Mouse (Mus musculus): Measurements from ENCODE around the gene Mfap3l. TPM values are rescaled to one million over a fixed set of nuclear protein-coding genes. Genes with fewer than 3 reads are reported as not detected.

The Mfap3l gene
- polyA plus RNA-seq (2014; fragmentation: Illumina TruSeq; extraction: RNeasy Lipid Tissue Mini Kit (QIAGEN cat#74804)), result 16.0 TPM

GRCm38 (mm10) chr8:60632250-60632932 is at the start of gene Mfap3l:
TSS of gene Mfap3l (plus strand) at chr8:60632827.

Other genes starting within 250 kb of the Mfap3l start
- gene Gm10283, start 129.6 kb upstream of the Mfap3l start, polyA plus RNA-seq (2014; fragmentation: Illumina TruSeq; extraction: RNeasy Lipid Tissue Mini Kit (QIAGEN cat#74804)), result not detected
- gene Aadat, start 126.9 kb upstream of the Mfap3l start, polyA plus RNA-seq (2014; fragmentation: Illumina TruSeq; extraction: RNeasy Lipid Tissue Mini Kit (QIAGEN cat#74804)), result 0.29 TPM

Measured in ovary, adult 10 weeks (tissue).